Mouse (Mus musculus) bone marrow, adult 2 months (tissue): ENCODE data around the gene Krtap8-1. TPM values are rescaled to one million over a fixed set of nuclear protein-coding genes. Genes with fewer than 3 reads are reported as not detected.

Experiments used
- H3K27ac ChIP-seq: fragments of 200-500 bp; 2 replicates; pipeline ENCODE4 v1.5.1; 2012; ENCODE audit warnings: low read depth, mild to moderate bottlenecking, control low read depth, inconsistent platforms, low read length; ENCODE audit not compliant: control insufficient read depth, poor library complexity, insufficient read depth
- H3K4me1 ChIP-seq: fragments of 200-500 bp; 2 replicates; pipeline ENCODE4 v1.6.1; 2011; ENCODE audit warnings: low read length; ENCODE audit not compliant: control insufficient read depth, insufficient read depth
- H3K4me3 ChIP-seq: fragments of 200-500 bp; replicated peaks from 2 replicates; pipeline ENCODE3; 2011; ENCODE audit warnings: mild to moderate bottlenecking, low read depth, low read length, control low read depth; ENCODE audit not compliant: control insufficient read depth
- CTCF ChIP-seq: fragments of 200-500 bp; IDR thresholded peaks from 2 replicates; pipeline ENCODE4 v1.5.1; 2011; ENCODE audit warnings: low read length, control low read depth; ENCODE audit not compliant: control insufficient read depth, insufficient read depth
- POLR2A ChIP-seq: fragments of 200-500 bp; IDR thresholded peaks from 2 replicates; pipeline ENCODE4 v1.6.1; 2011; ENCODE audit warnings: low read depth, mild to moderate bottlenecking, control low read depth, low read length, borderline replicate concordance; ENCODE audit not compliant: control insufficient read depth
- WGBS: fragments of 180-500 bp; shearing (Covaris S2); methylation state at CpG from one replicate; pipeline ENCODE4 v1.1.7; 2018; 5-methylcytosine and 5-hydroxymethylcytosine counted together
- polyA plus RNA-seq: library from polyadenylated mRNA; stranded (reverse); fragments of >200 nt; gene quantifications from 2 replicates; pipeline ENCODE4 v1.2.4, GENCODE M21; 2011; ENCODE audit warnings: low replicate concordance; ENCODE audit not compliant: missing spikeins, insufficient read depth, insufficient read length

Gene Krtap8-1
- not detected in 2 replicates for polyA plus RNA-seq

DNA sequence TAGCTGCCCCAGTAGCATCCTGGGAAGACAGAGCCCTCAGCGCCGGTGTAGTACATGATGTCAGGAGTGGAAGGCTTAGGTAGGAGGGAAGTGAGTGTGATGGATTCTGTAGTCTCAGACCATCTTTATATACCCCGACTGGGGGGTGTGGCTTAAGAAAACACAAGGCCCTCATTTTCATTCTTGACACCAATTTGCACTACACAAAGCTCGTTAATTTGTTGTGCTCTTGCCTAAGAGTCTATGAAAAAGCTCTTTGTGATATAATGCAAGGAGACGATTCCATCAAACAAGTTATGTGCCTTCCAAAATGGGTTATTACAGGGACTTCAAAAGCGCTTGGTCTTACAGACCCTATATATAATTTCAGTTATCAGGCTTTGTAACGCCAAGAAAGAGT lies at the start of gene Krtap8-1:
Gene Krtap8-1 (minus strand): TSS at position 101 of the 400 bp plus-strand sequence.
- Histone ChIP-seq H3K4me1 (no peaks in the 10 kb centered on the region), H3K27ac (no peak within 1 kb of the TSS), H3K4me3 (no peak within 1 kb of the TSS)
- no peak for TF ChIP-seq CTCF
- TF ChIP-seq POLR2A: no peak
- 77% methylated on average over 7 of the region's 7 CpGs for WGBS

DNA sequence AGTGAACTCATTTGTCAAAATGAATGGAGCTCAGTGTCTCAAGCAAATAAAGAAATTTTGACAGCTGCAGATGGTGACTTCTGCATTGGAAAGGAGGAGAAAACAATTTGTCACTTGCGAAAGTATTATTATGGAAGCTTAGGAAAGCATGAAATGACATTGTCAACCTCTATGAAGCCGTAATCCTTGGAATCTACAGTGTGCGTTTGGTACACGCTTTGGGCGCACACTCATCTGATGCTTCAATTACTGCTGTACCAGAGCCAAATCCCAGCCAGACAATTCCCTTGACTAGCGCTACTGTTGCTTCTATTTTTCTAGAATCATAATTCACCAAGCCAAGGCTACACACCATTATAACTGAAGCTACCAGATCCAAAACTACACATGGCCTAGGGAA lies 49.6 kb upstream of the Krtap8-1 start:
- 85% methylated on average over 6 of the region's 6 CpGs for WGBS

DNA sequence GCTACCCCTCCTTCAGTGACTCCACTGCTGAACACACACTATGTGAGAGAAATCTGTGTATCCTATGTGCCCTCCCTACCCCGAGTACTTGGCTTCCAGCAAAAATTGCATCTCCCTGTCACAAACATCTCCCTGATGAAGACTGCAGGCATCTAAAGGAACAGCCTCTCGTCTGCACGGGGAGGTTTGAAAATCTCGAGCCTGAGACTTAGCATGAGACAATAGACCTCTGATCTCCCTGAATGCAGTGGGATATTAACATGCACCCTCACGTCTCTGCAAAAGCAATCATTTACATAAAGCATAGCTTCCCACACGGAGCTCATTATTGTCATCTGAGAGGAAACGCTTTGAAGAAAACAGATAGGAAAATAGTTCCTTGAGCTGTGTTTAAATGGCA lies 42.8 kb upstream of the Krtap8-1 start:
- H3K27ac ChIP-seq: no peak overlapping the region
- WGBS: 67% methylated on average over 7 of the region's 7 CpGs
- H3K4me3 ChIP-seq: no peak overlapping the region
- peaks cover 1% of the 10 kb centered on the region; the same call in 1 of the 2 replicates for H3K4me1 ChIP-seq
- no peak for TF ChIP-seq POLR2A
- TF ChIP-seq CTCF: no peak

More for the DNA sequence above, 49.6 kb upstream of the Krtap8-1 start:
- TF ChIP-seq POLR2A (no peak), CTCF (no peak)
- Histone ChIP-seq H3K4me3 (no peak overlapping the region), H3K4me1 (no peaks in the 10 kb centered on the region), H3K27ac (no peak overlapping the region)

DNA sequence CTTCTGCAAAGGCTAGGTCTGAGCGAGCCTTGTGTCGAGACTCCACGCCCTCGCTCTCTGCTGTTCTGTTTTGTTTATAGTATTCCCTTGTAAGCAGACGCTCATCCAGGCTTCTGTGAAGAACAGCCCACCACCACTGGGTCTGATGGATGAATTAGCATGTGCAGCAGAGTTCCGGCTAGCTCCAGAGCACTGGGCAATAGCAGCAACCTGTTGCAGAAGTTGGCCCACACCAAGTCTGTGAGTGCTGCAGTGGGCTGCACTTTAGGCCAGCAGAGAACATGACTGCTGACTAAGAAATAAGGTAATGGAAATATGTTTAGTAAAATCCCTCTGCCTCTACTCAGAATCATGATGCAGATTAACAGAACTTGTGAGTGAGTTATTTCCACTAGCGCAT lies 42.1 kb upstream of the Krtap8-1 start:
- no peak overlapping the region for H3K27ac ChIP-seq
- H3K4me1 ChIP-seq: peaks cover 1% of the 10 kb centered on the region; the same call in 1 of the 2 replicates
- TF ChIP-seq CTCF: no peak
- no peak for TF ChIP-seq POLR2A
- 72% methylated on average over 7 of the region's 7 CpGs for WGBS
- no peak overlapping the region for H3K4me3 ChIP-seq

DNA sequence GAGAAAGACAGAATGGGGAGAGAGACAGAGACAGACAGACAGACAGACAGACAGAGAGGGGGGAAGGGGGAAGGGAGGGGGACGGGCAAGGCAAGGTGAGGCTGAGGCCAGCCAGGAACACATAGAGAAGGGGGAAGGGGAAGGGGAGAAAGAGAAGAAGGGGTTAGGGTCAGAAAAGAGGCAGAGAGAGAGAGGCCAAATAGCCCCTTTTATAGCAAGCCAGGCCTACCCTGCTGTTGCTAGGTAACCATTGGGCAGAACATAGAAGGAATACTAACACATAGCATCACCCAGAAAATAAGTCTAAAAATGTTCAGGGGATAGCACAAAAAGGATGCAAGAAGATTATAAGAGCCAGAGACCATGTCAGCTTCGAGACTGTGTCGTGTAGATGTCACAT lies 40.6 kb upstream of the Krtap8-1 start:
- Histone ChIP-seq H3K4me3 (no peak overlapping the region), H3K27ac (no peak overlapping the region), H3K4me1 (peaks cover 1% of the 10 kb centered on the region; the same call in 1 of the 2 replicates)
- no peak for TF ChIP-seq CTCF
- TF ChIP-seq POLR2A: no peak
- 77% methylated on average over 3 of the region's 3 CpGs for WGBS

DNA sequence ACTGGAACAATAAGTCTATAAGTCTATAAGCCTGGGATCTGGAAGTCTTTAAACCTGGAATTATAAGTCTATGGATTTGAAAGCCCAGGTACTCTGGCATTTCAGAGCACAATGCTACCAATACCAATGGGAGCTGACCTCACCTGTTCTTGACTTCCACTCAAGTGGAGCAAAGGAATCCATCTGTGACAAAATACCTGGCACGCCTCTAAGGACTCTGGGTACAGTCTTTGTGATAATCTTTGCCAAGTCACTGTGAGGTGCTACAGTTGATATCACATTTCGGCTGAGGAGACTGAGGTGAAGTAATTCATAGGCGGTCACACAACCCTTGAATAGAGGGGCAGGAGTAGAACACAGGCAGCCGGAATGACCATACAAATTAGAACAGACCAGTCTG lies 33.2 kb upstream of the Krtap8-1 start:
- H3K4me3 ChIP-seq: no peak overlapping the region
- TF ChIP-seq POLR2A (no peak), CTCF (no peak)
- 78% methylated on average over 4 of the region's 4 CpGs for WGBS
- no peak overlapping the region for H3K27ac ChIP-seq
- H3K4me1 ChIP-seq: peaks cover under 1% of the 10 kb centered on the region; the same call in 1 of the 2 replicates

DNA sequence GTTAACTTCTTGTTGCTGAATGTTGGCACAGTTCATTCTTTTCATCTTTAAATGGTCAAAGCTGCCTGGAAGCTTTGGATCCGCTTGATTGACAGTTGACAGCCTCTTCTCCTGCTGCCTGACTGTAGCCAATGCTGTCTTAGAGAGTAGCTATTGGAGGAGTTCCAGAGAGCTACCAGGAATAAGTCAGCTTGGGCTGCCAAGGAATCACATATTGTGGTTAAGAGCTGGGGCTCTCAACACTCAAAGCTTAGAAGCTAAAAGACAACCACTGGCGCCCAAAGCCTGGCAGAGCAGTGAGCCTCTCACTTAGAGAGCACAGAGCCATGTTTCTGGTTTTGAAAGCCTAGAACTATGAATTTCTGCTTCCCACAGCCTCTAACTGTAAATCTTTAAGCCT lies 32.8 kb upstream of the Krtap8-1 start:
- Histone ChIP-seq H3K4me3 (no peak overlapping the region), H3K4me1 (no peaks in the 10 kb centered on the region), H3K27ac (no peak overlapping the region)
- WGBS: 72% methylated on average over 2 of the region's 2 CpGs
- TF ChIP-seq CTCF: no peak
- TF ChIP-seq POLR2A: no peak

DNA sequence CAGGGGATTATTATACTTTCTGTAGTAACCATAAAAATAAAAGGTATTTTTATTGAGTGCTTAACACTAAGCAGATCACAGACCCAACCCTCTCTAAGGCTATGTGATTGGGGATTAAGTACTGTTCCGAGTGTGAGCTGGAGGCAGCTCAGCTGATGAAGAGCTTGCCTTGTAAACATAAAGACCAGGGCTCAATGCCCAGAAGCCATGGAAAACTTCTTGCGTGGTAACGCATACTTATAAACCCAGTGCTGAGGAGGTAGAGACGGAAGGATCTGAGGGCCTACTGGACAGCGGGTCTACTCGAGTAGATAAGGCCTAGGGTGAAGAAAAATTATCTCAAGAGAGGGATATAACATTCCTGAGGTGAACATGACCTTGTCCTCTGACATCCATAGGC lies 32.3 kb upstream of the Krtap8-1 start:
- TF ChIP-seq POLR2A (no peak), CTCF (no peak)
- Histone ChIP-seq H3K4me1 (no peaks in the 10 kb centered on the region), H3K27ac (no peak overlapping the region), H3K4me3 (no peak overlapping the region)
- WGBS: 84% methylated on average over 6 of the region's 6 CpGs

DNA sequence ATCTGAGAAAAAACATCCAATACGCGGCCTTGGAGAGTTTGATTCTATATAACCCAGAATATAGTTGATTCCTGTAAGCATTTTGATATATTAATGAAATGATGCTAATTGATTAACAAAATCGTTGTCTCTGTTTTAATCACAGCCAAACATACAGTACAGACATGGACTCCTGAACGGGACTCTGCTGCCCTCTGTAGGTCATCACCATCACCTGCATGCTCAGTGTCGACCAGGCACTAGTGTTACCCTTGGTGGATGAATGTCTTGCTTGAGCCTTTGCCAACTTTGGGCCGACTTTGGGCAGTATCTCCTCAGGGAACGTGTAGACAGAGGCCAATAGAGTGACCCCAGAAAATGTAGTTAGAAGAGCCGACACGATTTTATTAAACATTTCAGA lies 29.9 kb upstream of the Krtap8-1 start:
- no peak for TF ChIP-seq POLR2A
- TF ChIP-seq CTCF: peak; percentile 26; the same call in 1 of the 2 replicates
- no peaks in the 10 kb centered on the region for H3K4me1 ChIP-seq
- WGBS: 53% methylated on average over 9 of the region's 9 CpGs
- H3K4me3 ChIP-seq: no peak overlapping the region
- no peak overlapping the region for H3K27ac ChIP-seq
